Mouse (Mus musculus) kidney, postnatal 0 days (tissue): ENCODE results near the gene Ckap2. TPM values are rescaled to one million over a fixed set of nuclear protein-coding genes. Genes with fewer than 3 reads are reported as not detected.

ENCODE experiments used
- ATAC-seq: fragments of 200-750 bp; cut with Nextera tagmentation; replicated peaks from 2 replicates; pipeline ENCODE4 v1.8.0; 2017; ENCODE audit warnings: low read depth, moderate number of reproducible peaks, moderate TSS enrichment, moderate library complexity; ENCODE audit not compliant: low FRiP score
- DNase-seq: peaks from one replicate; pipeline ENCODE4 v3.0.0-alpha.2; 2016; ENCODE audit warnings: low spot score
- H3K27ac ChIP-seq: fragments of 300-500 bp; sonication (generic); 2 replicates; pipeline ENCODE4 v1.5.1; 2014; ENCODE audit warnings: mild to moderate bottlenecking
- H3K27me3 ChIP-seq: fragments of 300-500 bp; sonication (generic); 2 replicates; pipeline ENCODE4 v1.6.1; 2014; ENCODE audit warnings: low read length, mixed read lengths; ENCODE audit not compliant: insufficient read depth
- H3K36me3 ChIP-seq: fragments of 300-500 bp; sonication (generic); 2 replicates; pipeline ENCODE4 v1.6.1; 2014; ENCODE audit warnings: low read length, mixed read lengths; ENCODE audit not compliant: insufficient read depth
- H3K4me1 ChIP-seq: fragments of 300-500 bp; sonication (generic); replicated peaks from 2 replicates; pipeline ENCODE4 v1.6.1; 2014; ENCODE audit warnings: antibody characterized with exemption, low read length, mixed read lengths; ENCODE audit not compliant: insufficient read depth
- H3K4me2 ChIP-seq: fragments of 300-500 bp; sonication (generic); 2 replicates; pipeline ENCODE4 v1.6.1; 2014; ENCODE audit warnings: mild to moderate bottlenecking, low read length, moderate library complexity, mixed read lengths
- H3K4me3 ChIP-seq: fragments of 300-500 bp; sonication (generic); replicated peaks from 2 replicates; pipeline ENCODE4 v1.5.1; 2014; ENCODE audit warnings: low read depth, low read length
- H3K9ac ChIP-seq: fragments of 300-500 bp; sonication (generic); 2 replicates; pipeline ENCODE4 v1.6.1; 2014; ENCODE audit warnings: low read depth, low read length
- H3K9me3 ChIP-seq: fragments of 300-500 bp; sonication (generic); replicated peaks from 2 replicates; pipeline ENCODE4 v1.6.1; 2016; ENCODE audit warnings: low read length, inconsistent platforms, mixed read lengths
- CTCF ChIP-seq: IDR thresholded peaks from 2 replicates; pipeline ENCODE4 v1.5.1; 2016; ENCODE audit warnings: antibody characterized with exemption, low read depth, mild to moderate bottlenecking, moderate library complexity
- WGBS: fragments of 180-500 bp; shearing (Covaris S2); extraction: QIAGEN DNeasy Blood & Tissue Kit; methylation state at CpG from one replicate; pipeline ENCODE4 v1.1.7; 2014; 5-methylcytosine and 5-hydroxymethylcytosine counted together
- polyA plus RNA-seq: library from polyadenylated mRNA; unstranded; fragments of >200 nt; fragmentation: Nextera tagmentation; extraction: Ambion mirVana; gene quantifications from 2 replicates; pipeline ENCODE4 v1.2.1, GENCODE M21; 2015

Ckap2 gene
- polyA plus RNA-seq, 1 experiment from 2014 or later: 23.3 TPM

DNA sequence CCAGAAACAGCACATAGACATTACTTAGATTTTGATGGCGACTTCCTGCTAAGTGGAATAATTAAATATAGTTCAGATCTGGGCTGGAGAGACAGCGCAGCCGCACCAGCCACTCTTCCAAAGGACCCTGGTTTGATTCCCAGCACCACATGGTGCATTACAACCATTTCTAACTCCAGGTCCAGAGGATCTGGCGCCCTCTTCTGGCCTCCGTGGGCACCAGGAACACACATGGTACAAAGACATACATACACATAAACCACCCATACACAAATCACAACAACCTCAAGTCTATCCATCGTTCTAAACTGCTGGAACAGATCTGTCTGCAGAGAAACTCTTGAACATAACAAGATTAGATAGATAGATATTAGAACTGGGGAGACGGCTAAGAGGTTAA is 9.7 kb downstream of the Ckap2 start:
- 96% methylated on average over 7 of the region's 7 CpGs for WGBS
- Histone ChIP-seq H3K27me3 (no peaks in the 10 kb centered on the region), H3K36me3 (peaks cover 21% of the 10 kb centered on the region), H3K9ac (no peak overlapping the region), H3K9me3 (no peaks in the 10 kb centered on the region), H3K4me3 (no peak overlapping the region), H3K4me2 (no peak overlapping the region), H3K4me1 (no peaks in the 10 kb centered on the region), H3K27ac (no peak overlapping the region)
- 0 out of 2 replicates have a peak, but pooled peaks have one; percentile 5 for TF ChIP-seq CTCF
- no peak for DNase-seq
- ATAC-seq: no peak

DNA sequence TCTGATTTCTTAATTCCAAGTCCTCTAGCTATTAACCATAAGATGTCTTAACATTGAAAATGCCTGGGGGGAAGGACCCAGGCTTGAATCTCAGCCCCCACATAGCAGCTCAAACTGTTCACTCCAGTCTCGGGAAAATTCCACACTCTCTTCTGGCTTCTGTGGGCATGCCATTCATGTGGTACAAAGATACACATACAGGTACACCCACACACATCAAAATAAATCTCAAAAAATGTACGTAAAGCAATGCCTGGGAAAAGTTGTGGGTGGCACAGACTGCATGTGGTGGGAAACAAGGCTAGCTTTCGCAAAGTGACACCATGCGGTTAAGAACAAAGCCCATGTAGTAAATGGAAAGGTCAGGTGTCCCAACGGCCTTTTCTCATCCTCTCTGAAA is 16.5 kb downstream of the Ckap2 start:
- WGBS: 90% methylated on average over 5 of the region's 5 CpGs

GRCm38 (mm10) chr8:22166080-22166603 is 19.5 kb downstream of the Ckap2 start, which contains the start of gene Nek3:
Gene Nek3, minus strand, starts transcription at chr8:22166435.
- H3K27ac ChIP-seq: peak within 1 kb of the TSS; percentile 72
- under 1% methylated on average over 41 of the region's 43 CpGs for WGBS
- peaks cover 5% of the 10 kb centered on the region; the same call in 1 of the 2 replicates for H3K36me3 ChIP-seq
- ATAC-seq (peak; percentile 98), DNase-seq (peak; percentile 96)
- H3K9me3 ChIP-seq: no peaks in the 10 kb centered on the region
- peak within 1 kb of the TSS; percentile 61 for H3K9ac ChIP-seq
- peak within 1 kb of the TSS; percentile 58 for H3K4me3 ChIP-seq
- H3K27me3 ChIP-seq: no peaks in the 10 kb centered on the region
- H3K4me2 ChIP-seq: peak within 1 kb of the TSS; percentile 57
- H3K4me1 ChIP-seq: peaks cover 4% of the 10 kb centered on the region; the same call in 1 of the 2 replicates
- peak; percentile 74 for TF ChIP-seq CTCF

More for the DNA sequence above, 16.5 kb downstream of the Ckap2 start:
- Histone ChIP-seq H3K9ac (no peak overlapping the region), H3K4me3 (no peak overlapping the region), H3K4me1 (peaks cover 4% of the 10 kb centered on the region; the same call in 1 of the 2 replicates), H3K4me2 (no peak overlapping the region), H3K9me3 (no peaks in the 10 kb centered on the region), H3K27me3 (no peaks in the 10 kb centered on the region), H3K27ac (no peak overlapping the region), H3K36me3 (peaks cover 7% of the 10 kb centered on the region; the same call in 1 of the 2 replicates)
- ATAC-seq: no peak
- DNase-seq: no peak
- no peak for TF ChIP-seq CTCF

GRCm38 (mm10) chr8:22165251-22166079 is 20.2 kb downstream of the Ckap2 start:
- no peak for TF ChIP-seq CTCF
- DNase-seq: no peak

DNA sequence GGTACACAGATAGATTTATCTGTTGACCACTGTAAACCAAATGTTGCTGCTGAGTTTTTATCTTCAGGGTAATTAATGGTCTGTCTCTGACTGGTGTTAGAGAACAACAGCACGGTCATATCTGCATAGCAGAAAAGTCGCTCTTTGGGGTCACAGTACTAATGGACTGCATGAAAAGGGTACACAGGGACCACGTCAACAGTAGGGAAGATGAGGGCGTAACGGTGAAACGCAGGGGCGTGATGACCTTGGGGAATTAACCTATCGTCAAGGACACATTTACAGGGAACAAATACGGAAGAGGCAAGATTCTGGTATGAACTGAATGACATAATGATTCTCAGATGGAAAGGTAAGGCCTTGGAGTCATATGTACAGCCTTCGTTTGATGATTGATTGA is 21.2 kb downstream of the Ckap2 start:
- H3K27ac ChIP-seq: no peak overlapping the region
- H3K4me3 ChIP-seq: no peak overlapping the region
- no peak for TF ChIP-seq CTCF
- H3K27me3 ChIP-seq: no peaks in the 10 kb centered on the region
- WGBS: 77% methylated on average over 10 of the region's 10 CpGs
- peaks cover 5% of the 10 kb centered on the region; the same call in 1 of the 2 replicates for H3K36me3 ChIP-seq
- H3K9ac ChIP-seq: no peak overlapping the region
- ATAC-seq (no peak), DNase-seq (no peak)
- peaks cover 4% of the 10 kb centered on the region; the same call in 1 of the 2 replicates for H3K4me1 ChIP-seq
- no peaks in the 10 kb centered on the region for H3K9me3 ChIP-seq
- H3K4me2 ChIP-seq: no peak overlapping the region

More at GRCm38 (mm10) chr8:22165251-22166079, 20.2 kb downstream of the Ckap2 start:
- H3K9ac ChIP-seq: peak overlapping the region; percentile 61
- no peaks in the 10 kb centered on the region for H3K9me3 ChIP-seq
- H3K27me3 ChIP-seq: no peaks in the 10 kb centered on the region
- ATAC-seq: peak; percentile 8; the same call in 1 of the 2 replicates
- peak overlapping the region; percentile 58 for H3K4me3 ChIP-seq
- H3K4me1 ChIP-seq: peaks cover 4% of the 10 kb centered on the region; the same call in 1 of the 2 replicates
- peaks cover 5% of the 10 kb centered on the region; the same call in 1 of the 2 replicates for H3K36me3 ChIP-seq
- H3K27ac ChIP-seq: peak overlapping the region; percentile 72; the same call in 1 of the 2 replicates
- H3K4me2 ChIP-seq: peak overlapping the region; percentile 57
- WGBS: 38% methylated on average over 10 of the region's 10 CpGs

DNA sequence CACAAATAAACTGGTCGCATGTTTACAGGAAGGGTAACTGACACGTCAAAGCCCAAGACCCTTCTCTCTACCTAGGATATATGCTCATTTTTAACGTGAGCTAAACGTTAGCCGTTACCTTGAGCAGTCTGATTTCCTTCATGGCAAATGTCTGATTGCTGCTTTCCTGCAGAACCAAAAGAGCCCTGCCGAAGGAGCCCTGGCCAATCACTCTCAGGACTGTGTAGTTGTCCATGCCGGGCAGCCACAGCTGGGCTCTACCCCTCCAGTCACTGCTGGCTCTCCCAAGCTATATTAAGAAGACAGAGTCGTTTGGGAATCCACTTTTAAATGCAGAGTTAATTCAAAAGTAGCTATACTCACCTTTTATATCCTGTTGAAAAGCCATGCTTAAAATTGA is 23.4 kb downstream of the Ckap2 start:
- H3K27me3 ChIP-seq: no peaks in the 10 kb centered on the region
- H3K27ac ChIP-seq: no peak overlapping the region
- ATAC-seq: no peak
- H3K9ac ChIP-seq: no peak overlapping the region
- 76% methylated on average over 8 of the region's 8 CpGs for WGBS
- TF ChIP-seq CTCF: no peak
- DNase-seq: no peak
- peaks cover 4% of the 10 kb centered on the region; the same call in 1 of the 2 replicates for H3K4me1 ChIP-seq
- H3K4me2 ChIP-seq: no peak overlapping the region
- H3K36me3 ChIP-seq: no peaks in the 10 kb centered on the region
- no peaks in the 10 kb centered on the region for H3K9me3 ChIP-seq
- H3K4me3 ChIP-seq: no peak overlapping the region
